Mouse (Mus musculus) ovary, postnatal 36 days (tissue): ENCODE results near the gene Mettl7a1.
"Not testable (repeated sequence)": the region's sequence is repeated elsewhere in the genome, so short reads cannot be mapped to it uniquely, and the experiment has no call there.

Experiments
- DNase-seq: peaks from one replicate; pipeline ENCODE4 v3.0.0; 2022; ENCODE audit warnings: low spot score, mixed read lengths

The Mettl7a1 gene

GRCm38 (mm10) chr15:100304019-100304991, at the start of gene Mettl7a1:
TSS of gene Mettl7a1 (plus strand) at chr15:100304140.
- DNase-seq, result peak; percentile 81

DNA sequence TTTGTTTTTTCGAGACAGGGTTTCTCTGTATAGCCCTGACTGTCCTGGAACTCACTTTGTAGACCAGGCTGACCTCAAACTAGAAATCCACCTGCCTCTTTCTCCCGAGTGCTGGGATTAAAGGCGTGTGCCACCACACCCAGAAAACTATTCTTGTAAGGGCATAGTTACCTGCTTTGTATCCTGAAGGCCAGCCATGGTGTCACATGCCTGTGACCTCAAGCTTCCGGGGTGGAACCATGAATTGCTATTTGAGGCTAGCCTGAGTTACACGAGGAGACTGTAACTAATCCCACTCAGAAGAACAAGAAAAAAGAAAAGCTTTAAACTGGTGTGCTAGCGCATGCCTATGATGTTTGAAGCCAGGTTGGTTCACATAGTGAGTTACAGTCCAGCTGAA, 47.6 kb upstream of the Mettl7a1 start:
- no peak for DNase-seq

DNA sequence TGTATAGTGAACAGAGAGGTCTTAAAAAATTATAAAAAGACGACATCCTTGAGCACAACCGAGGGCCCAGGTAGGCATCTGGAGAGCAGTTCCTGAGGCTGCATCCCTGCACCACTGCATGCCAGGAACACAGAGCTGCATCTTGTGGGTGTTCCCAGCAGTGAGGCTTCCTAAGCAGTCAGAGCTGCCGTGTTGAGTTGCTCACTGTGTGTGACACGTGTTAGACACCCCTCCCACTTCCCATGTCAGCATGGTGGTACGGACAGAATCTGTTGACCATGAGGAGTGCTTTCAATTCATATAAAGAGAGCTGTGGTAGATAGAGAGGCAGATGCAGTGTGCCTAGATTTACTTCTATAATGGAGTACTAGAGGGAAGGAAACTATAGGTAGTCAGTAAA, 46.6 kb upstream of the Mettl7a1 start:
- DNase-seq, result no peak

- DNase-seq, result no peak
Observed at GRCm38 (mm10) chr15:100258646-100259425, 45.1 kb upstream of the Mettl7a1 start.

- not testable (repeated sequence) for DNase-seq
Observed at GRCm38 (mm10) chr15:100260351-100260750, 43.6 kb upstream of the Mettl7a1 start.

DNA sequence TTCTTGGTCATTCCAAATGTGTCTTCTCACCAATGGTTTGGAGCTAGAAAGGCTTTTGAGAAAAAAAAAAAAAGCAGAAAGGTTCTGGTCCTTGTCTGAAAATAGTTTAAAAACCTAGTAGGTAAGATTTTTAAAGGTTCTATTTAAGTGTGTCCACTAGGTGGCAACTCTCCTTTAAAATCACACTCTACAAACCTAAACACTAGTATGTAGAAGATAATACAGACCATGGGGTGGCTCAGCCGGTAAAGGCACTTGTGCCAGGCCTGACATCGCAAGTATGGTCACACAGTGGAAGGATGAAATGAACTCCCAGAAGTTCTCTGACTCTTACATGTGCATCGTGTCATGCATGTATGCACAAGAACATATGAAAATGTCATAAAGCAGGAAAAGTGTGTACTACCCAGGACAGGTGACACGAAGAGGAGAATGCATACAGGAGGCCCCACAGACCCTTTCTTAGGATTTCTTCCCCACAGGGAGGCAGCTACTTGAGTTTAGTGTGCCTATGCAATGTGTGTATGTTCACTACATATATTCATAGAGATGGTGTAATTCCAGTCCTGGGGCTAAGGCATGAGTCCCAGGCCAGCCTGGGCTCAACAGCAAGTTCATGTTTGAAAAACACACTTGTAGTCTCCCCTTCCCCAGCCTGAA, 40.6 kb upstream of the Mettl7a1 start:
- no peak for DNase-seq

GRCm38 (mm10) chr15:100265586-100266325, 38.2 kb upstream of the Mettl7a1 start:
- no peak for DNase-seq

GRCm38 (mm10) chr15:100268916-100269315, 35.0 kb upstream of the Mettl7a1 start:
- no peak for DNase-seq

GRCm38 (mm10) chr15:100269776-100270175, 34.2 kb upstream of the Mettl7a1 start:
- no peak for DNase-seq

- DNase-seq, result not testable (repeated sequence)
Observed at GRCm38 (mm10) chr15:100270609-100271008, 33.3 kb upstream of the Mettl7a1 start.

DNA sequence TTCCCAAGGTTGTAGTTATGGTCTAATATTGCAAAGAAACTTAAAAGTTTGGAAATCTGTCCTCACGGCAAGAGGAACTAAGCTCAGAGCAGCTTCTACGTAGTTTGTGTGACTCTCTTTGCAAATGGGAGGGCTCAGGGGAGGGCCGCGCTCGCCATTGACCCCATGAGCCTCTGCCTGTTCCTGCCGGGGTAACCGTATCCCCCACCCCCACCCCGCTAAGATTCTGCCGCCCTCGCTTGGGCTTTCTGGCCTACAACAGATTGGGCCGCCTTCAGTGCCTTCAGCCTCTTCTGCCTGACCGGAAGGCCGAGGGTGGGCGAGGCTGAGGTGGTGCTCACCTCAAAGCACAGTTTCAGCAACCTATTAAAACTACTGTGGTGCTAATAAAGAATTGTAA, 32.5 kb upstream of the Mettl7a1 start:
- DNase-seq, result no peak

GRCm38 (mm10) chr15:100273791-100274308, 30.1 kb upstream of the Mettl7a1 start:
- DNase-seq, result not testable (repeated sequence)

- DNase-seq, result no peak
Observed at GRCm38 (mm10) chr15:100274790-100275559, 29.0 kb upstream of the Mettl7a1 start.

DNA sequence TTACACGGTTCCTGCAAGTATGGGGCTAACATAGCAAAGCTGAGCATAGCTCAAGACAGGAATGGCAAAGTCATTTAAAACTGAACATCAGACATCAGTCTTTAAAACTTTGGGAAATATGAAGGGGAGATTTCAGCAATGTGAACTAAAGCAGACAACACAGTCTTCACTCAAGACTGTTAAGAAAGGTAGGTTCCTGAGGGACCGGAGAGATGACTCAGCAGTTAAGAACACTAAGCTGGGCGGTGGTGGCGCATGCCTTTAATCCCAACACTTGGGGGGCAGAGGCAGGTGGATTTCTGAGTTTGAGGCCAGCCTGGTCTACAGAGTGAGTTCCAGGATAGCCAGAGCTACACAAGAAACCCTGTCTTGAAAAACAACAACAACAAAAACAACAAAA, 27.5 kb upstream of the Mettl7a1 start:
- no peak for DNase-seq

DNA sequence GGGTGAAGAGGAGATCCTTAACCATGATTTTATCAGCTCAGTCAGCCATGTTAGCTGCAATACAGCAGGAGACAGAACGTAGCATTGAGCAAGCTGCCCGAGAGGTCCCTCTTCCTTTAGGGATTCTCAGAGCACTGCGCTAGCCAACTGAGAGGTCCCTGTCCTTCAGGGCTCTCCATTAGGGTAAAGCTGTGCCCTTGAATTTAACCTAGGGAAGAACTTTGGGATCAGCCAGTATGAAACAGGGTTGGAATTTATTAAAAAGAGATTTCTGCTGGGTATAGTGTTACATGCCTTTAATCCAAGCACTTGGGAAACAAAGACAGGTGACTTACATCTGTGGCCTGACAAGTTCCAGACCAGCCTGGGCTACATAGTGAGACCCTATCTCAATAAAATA, 26.4 kb upstream of the Mettl7a1 start:
- DNase-seq, result no peak

DNA sequence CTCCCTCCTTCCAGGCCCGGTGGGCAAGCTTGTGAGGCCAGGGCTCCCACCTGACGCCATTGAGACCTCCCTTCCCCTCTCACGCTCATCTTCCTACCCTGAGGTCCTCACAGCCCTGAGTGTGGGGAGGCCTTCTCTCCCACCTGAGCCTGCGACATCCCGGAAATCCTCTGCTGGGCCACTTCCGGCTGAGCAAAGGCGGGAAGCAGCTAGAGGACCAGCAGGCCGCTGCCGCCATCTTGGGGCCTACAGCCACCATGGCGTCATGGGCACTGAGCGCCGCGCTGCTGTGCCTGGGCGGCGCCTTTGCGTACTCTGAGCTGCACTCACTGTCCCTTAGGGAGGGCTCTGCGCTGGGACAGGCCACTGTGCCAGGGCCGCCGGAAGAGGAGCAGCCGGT, 23.3 kb upstream of the Mettl7a1 start, which contains the start of gene Tmprss12:
Gene Tmprss12, plus strand, starts transcription at position 212 of the 400 bp plus-strand sequence.
- DNase-seq, result no peak

GRCm38 (mm10) chr15:100288980-100289379, 15.0 kb upstream of the Mettl7a1 start:
- no peak for DNase-seq

GRCm38 (mm10) chr15:100290858-100291257, 13.1 kb upstream of the Mettl7a1 start:
- no peak for DNase-seq

GRCm38 (mm10) chr15:100292326-100292725, 11.6 kb upstream of the Mettl7a1 start:
- no peak for DNase-seq

GRCm38 (mm10) chr15:100297856-100298255, 6.1 kb upstream of the Mettl7a1 start:
- DNase-seq, result no peak
